In the genomic region with DNA sequence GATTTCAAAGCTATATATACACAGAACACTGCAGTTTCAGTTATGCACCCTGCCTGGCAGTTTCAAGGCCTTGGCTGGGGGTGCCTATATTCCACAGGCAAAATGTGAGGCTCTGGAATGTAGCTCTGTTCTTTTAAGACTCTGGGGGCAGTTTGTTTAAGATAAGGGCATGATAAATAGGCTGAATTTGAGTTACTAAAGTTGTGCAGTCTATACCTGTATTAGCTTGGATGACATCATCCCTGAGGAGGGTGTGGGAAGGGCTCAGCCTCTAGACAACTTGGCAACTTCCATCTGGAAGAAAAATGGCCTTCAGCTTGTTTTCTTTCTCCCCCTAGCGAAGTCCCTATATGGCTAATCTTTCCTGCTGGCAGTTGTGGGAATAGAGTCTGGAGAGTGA, we compare ENCODE assay signal across 24 mouse cellular contexts.
DNase-seq lines count a peak whose midpoint lies in the region; ATAC-seq lines count a peak whose summit lies in the region.
"Had no signal": no experiment of that assay in that cellular context is flagged by ENCODE, and none has a peak within 500 bp of the region (broad histone marks: within the 10 kb centered on the region; RNA-seq: fewer than 3 reads in every experiment).

No protein-coding gene starts in this region.

- intact Hi-C loops in heart, postnatal 36 days (cut with DNase I): no loop called here

- 0 out of 2 replicates have a peak, but pooled peaks have one; percentile 16 for ATAC-seq in heart, embryonic 15.5 days (replicated peaks; ENCODE audit: insufficient number of reproducible peaks, insufficient read depth, low FRiP score, low read depth)
- ATAC-seq in stomach, embryonic 14.5 days (ENCODE audit: insufficient number of reproducible peaks, insufficient read depth, low FRiP score, low read depth): peak; percentile 86
- ATAC-seq: CD4-positive, CD25-positive, alpha-beta regulatory T cell, adult 4 months; forebrain, embryonic 16.5 days; hindbrain, embryonic 16.5 days; midbrain, embryonic 15.5 days had no signal

- H3K4me1 ChIP-seq in heart, embryonic 15.5 days (replicated peaks): peaks cover 26% of the 10 kb centered on the region
- peaks cover 24% of the 10 kb centered on the region for H3K4me1 ChIP-seq in stomach, embryonic 14.5 days (ENCODE audit: control insufficient read depth, insufficient read depth, low read length)
- H3K4me1 ChIP-seq: forebrain, embryonic 10.5 days; hindbrain, embryonic 10.5 days; midbrain, embryonic 15.5 days; neural tube, embryonic 13.5 days had no signal

- H3K36me3 ChIP-seq in heart, embryonic 15.5 days: no peaks in the 10 kb centered on the region
- no peaks in the 10 kb centered on the region for H3K36me3 ChIP-seq in stomach, embryonic 14.5 days (ENCODE audit: control insufficient read depth, insufficient read depth, low read length)
- H3K36me3 ChIP-seq: forebrain, embryonic 10.5 days; hindbrain, embryonic 10.5 days; liver, embryonic 13.5 days; midbrain, embryonic 15.5 days; neural tube, embryonic 13.5 days had no signal

- H3K27ac ChIP-seq in heart, embryonic 15.5 days: peak overlapping the region; percentile 24; the same call in 1 of the 2 replicates
- peak overlapping the region; percentile 58; the same call in 1 of the 2 replicates for H3K27ac ChIP-seq in stomach, embryonic 14.5 days (ENCODE audit: low read length)
- H3K27ac ChIP-seq: forebrain, embryonic 10.5 days; hindbrain, embryonic 10.5 days; left cerebral cortex, adult 2 months; liver, embryonic 13.5 days; midbrain, embryonic 15.5 days; neural tube, embryonic 13.5 days had no signal

- no peak overlapping the region for H3K4me3 ChIP-seq in heart, embryonic 15.5 days
- H3K4me3 ChIP-seq in stomach, embryonic 14.5 days (ENCODE audit: low read depth, low read length): no peak overlapping the region
- H3K4me3 ChIP-seq: forebrain, embryonic 10.5 days; hindbrain, embryonic 10.5 days; left cerebral cortex, adult 2 months; liver, embryonic 13.5 days; megakaryocyte, embryonic 14.5 days; midbrain, embryonic 15.5 days; myocyte; neural tube, embryonic 13.5 days had no signal

- peak; percentile 42 for DNase-seq in heart, adult 11 months
- DNase-seq in heart, postnatal 4 days: no peak
- no peak for DNase-seq in heart, postnatal 36 days
- DNase-seq in 3T3-L1 (ENCODE audit: low read depth, low spot score): peak; percentile 8
- DNase-seq in ovary, postnatal 36 days (ENCODE audit: low spot score): no peak
- no peak for DNase-seq in thymus, postnatal 14 days
- DNase-seq: adrenal gland, postnatal 25 days; cerebellum, adult 11 months; cerebellum, adult 9-11 months; gastrocnemius, postnatal 10 days; kidney, adult 18-20 months; liver, embryonic 13.5 days had no signal

- no peaks in the 10 kb centered on the region for H3K27me3 ChIP-seq in heart, embryonic 15.5 days
- no peaks in the 10 kb centered on the region for H3K27me3 ChIP-seq in stomach, embryonic 14.5 days (ENCODE audit: control insufficient read depth, insufficient read depth, low read length)
- H3K27me3 ChIP-seq: liver, embryonic 13.5 days; midbrain, embryonic 15.5 days; neural tube, embryonic 13.5 days had no signal

- H3K9ac ChIP-seq in heart, embryonic 15.5 days: no peak overlapping the region
- no peak overlapping the region for H3K9ac ChIP-seq in stomach, embryonic 14.5 days (replicated peaks; ENCODE audit: low read depth, low read length)
- H3K9ac ChIP-seq: liver, embryonic 13.5 days; midbrain, embryonic 15.5 days; neural tube, embryonic 13.5 days had no signal

- 53% methylated on average over 1 of the region's 1 CpGs for WGBS in heart, embryonic 15.5 days
- WGBS in stomach, embryonic 14.5 days: 33% methylated on average over 1 of the region's 1 CpGs

- no peak overlapping the region for H3K4me2 ChIP-seq in heart, embryonic 15.5 days
- H3K4me2 ChIP-seq in stomach, embryonic 14.5 days (replicated peaks; ENCODE audit: low read depth, low read length): no peak overlapping the region
- H3K4me2 ChIP-seq: liver, embryonic 13.5 days; midbrain, embryonic 15.5 days; neural tube, embryonic 13.5 days had no signal

- no peaks in the 10 kb centered on the region for H3K9me3 ChIP-seq in heart, embryonic 15.5 days (replicated peaks)
- no peaks in the 10 kb centered on the region for H3K9me3 ChIP-seq in stomach, embryonic 14.5 days (ENCODE audit: control insufficient read depth, low read depth, low read length)
- H3K9me3 ChIP-seq: forebrain, embryonic 10.5 days; hindbrain, embryonic 10.5 days; liver, embryonic 13.5 days; midbrain, embryonic 15.5 days; neural tube, embryonic 13.5 days had no signal

Comparison
In these comparisons a context has a peak if more than half of its experiments do, and no peak if none do; other contexts are left out.
1. DNase-seq: peak in heart, adult 11 months (single experiment) and 3T3-L1 (single experiment); none in heart, postnatal 4 days (single experiment), heart, postnatal 36 days (0 of 2), ovary, postnatal 36 days (single experiment) and thymus, postnatal 14 days (single experiment).